Mouse (Mus musculus): ENCODE measurements at regions not wholly inside any gene's neighbourhood (a gene's known extent, or its start where the extent isn't known, plus 50 kb on each side); places are given as distances from the start of the nearest gene placed in this dataset.

GRCm38 (mm10) chr3:52196047-52196935, 71.8 kb upstream of the Foxo1 start:
- DNase-seq (ENCODE audit: low spot score in 2 of 2): peak; percentile 77 to 81

- DNase-seq (ENCODE audit: low spot score in 2 of 2): no peak
Measured at GRCm38 (mm10) chr3:52196936-52197246, 71.2 kb upstream of the Foxo1 start.

DNA sequence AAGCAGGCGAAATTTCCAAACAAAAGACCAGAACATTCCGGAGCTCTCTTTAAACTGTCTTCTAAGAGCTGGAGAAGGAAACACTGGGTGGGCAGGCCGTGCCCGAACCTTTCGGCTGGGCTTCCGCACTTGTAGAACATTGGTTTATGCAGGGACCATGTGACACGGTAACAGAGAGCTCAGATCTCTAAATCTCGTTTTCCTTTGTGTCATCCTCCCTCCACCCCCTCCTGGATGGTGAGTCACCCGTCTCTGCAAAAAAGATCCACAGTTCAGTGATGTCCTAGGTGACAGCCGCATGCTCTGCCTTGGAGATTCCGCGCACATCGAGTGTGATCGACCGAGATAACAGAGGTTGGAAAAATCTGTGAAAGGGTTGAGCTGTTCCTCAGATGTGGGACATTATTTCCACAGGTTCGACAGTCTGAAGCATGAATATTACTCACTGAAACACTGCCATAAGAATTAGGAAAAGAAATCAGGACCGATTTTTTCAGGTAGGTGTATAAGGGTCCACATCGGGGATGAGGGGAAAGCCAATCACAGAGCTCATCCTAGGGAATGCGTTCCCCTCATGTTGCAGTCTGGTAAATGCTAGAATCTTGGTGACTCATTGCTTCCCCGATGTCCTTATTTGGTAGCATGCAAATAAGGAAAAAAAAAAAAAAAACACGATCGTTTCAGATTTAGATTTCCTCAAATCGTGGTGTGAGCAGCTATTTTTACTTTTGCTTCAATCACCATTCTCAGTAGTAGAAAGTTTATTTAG, 70.0 kb upstream of the Foxo1 start:
- peak; percentile 71 to 81 for DNase-seq (ENCODE audit: low spot score in 2 of 2)

- no peak for DNase-seq (ENCODE audit: low spot score in 2 of 2)
Measured at GRCm38 (mm10) chr3:52198751-52199738, 69.1 kb upstream of the Foxo1 start.

DNA sequence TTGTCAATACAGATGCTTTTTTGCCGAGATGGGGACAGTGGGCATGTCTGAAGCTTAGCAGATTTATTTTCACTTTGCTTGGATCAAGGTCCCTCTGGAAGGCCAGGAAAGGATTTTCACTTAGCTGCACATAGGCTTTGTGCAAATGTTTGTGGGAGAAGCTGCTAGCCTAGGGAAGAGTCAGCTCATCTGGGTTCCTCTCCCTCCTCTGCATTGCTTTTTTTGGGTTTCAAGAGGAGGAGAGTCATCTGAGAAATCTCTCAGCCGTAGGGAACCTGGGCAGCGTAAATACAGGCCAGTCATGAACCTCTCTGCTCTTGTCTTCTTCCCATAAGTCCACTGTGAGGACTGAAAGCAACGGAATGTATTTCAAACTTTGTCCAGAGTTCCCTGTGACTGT, 68.0 kb upstream of the Foxo1 start:
- no peak for DNase-seq (ENCODE audit: low spot score in 2 of 2)

DNA sequence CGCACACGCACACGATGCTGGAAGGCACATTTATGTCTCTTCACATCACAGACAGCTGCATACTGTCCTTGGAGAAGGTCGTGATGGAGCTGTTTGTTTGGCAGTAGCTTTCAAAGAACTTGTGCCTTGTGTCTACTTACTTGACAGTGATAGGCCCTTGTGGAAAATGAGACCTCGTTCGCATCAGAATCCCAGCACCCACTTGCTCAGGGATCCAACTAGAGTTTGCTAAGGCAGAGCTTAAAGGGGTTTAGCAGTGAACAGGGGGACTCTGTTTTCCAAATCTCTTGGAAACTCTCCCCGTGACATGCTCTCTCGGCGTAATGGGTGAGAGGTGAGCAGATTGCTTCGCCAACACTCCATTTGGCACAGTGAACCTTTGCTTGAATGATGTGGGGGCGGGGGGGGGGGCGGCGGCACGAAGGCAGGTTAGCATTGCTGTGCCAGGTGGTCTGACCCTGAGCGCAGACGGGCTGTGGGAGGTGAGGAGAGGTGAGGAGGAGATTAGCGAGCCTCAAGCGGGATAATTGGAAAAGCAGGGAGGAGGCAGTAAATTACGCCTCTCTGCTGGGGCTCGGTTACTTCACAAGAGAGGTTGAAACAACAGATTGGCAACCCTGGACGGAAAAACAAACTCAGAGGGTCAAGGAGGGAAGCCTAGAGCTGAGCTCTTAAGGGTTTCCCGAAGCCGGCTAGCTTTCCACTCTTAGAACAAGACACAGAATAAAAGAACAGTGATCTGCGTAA, 57.4 kb upstream of the Foxo1 start:
- DNase-seq (ENCODE audit: low spot score in 2 of 2): peak in 1 of 2 experiments; percentile 7

DNA sequence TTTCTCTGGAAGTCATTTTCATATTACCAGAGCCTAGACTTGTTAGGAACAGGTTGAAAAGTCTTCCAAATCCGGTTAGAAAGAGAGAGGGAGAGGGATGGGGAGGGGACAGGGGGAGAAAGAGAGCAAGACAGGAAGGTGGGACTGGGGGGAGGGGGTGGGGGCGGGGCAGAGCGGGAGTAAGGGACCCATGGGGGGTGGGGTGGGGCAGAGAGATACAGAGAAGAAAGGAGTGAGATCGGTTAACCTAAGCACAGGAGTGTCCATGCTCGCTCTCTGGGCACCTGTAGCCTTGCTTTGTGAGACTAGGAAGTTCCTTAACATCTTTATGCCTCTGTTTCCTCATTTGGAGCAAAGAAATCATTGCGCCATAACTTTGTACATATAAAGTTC, 56.8 kb upstream of the Foxo1 start:
- DNase-seq (ENCODE audit: low spot score in 2 of 2): no peak

- no peak for DNase-seq (ENCODE audit: low spot score in 2 of 2)
Measured at GRCm38 (mm10) chr3:52214114-52214513, 54.0 kb upstream of the Foxo1 start.

- peak in 1 of 2 experiments; percentile 17 for DNase-seq (ENCODE audit: low spot score in 2 of 2)
Measured at GRCm38 (mm10) chr3:52215083-52215482, 53.1 kb upstream of the Foxo1 start.
